Mouse (Mus musculus): ENCODE results near the gene Dnaic1.
A peak's percentile ranks its signal among the peaks of the same experiment; 100 is the strongest.

Dnaic1 gene

GRCm38 (mm10) chr4:41569411-41569885 is at the start of gene Dnaic1, which contains the start of gene Fam219a:
TSS of gene Dnaic1 (plus strand) at chr4:41569775.
TSS of gene Fam219a (minus strand) at chr4:41569538.
- peak; percentile 99 for DNase-seq

DNA sequence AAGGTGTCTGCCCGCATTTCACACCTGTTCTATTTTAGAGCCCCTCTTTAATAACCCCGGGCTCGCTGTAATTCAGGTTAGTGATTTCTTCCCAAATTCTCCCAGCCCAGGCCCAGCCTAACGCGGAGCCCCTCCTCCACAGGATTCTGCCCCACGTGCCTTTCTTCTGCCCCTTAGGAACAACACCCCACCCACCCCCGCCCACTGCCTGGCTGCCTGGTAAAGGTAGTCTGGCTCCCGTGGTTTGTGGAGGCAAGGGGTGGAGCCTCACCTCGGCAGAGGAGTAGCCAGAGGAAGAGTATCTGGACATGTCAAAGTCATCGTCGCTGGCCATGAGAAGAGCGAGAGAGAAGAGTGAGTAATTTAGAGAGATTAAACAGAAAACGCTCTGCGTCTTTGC is 48.9 kb upstream of the Dnaic1 start:
- DNase-seq = no peak

GRCm38 (mm10) chr4:41522136-41522535 is 47.4 kb upstream of the Dnaic1 start:
- DNase-seq = no peak

DNA sequence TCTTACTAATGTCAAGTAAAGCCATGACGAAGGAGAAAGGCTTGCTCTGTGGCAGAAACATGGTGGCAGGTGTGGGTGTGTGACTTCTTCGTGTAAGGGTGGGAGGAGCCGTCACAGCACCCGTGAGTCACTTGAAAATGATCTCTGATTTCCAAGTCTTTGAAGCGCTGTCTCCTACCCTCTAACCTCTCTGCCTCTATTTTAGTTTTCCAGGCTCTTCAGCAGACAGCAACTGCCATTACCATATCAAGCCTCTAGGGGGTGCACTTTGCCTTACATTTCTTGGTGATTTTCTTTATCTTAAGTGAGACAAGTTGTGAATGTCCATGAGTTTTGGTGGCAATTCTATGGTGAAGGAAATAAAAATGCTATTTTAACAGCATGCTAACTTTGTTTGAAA is 46.8 kb upstream of the Dnaic1 start:
- DNase-seq = peak in 1 of 2 experiments; percentile 41

DNA sequence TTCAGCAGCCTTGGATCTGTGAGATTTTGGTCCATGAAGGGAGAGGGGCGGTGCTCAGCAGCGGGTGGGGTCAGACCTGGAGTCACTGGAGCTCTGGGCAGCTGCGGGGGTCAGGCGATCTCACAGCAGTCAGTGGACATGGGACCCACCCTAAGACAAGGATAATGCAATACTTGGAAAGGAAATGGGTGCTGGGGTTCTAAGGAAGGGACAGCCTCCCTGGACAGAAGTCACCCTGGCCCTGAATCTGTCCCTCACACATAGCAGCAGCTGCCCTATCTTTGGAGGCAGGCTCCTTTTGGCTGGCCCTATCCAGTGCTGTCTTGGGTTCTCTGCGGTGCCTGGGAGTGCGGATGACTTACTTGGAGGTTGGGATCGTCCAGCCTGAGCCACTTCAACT is 45.7 kb upstream of the Dnaic1 start:
- no peak for DNase-seq

DNA sequence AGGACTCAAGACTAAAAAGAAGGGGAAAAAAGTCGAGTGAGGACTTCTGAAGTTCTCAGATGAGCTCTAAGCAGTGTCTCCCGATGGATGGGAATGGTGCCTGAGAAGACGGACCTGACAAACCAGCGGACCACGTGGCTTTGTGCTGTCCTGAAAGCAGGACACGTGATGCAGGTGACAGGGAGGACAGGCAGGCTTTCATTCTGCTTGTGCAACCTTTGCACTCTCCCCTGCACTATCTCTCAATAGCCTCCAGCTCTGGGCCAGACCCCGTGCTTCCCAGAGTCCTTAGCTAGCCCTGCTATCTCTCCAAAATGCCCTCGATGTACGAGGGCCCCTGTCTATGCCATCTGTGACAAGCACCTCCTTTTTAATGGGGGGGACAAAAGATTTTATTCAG is 44.7 kb upstream of the Dnaic1 start:
- no peak for DNase-seq

DNA sequence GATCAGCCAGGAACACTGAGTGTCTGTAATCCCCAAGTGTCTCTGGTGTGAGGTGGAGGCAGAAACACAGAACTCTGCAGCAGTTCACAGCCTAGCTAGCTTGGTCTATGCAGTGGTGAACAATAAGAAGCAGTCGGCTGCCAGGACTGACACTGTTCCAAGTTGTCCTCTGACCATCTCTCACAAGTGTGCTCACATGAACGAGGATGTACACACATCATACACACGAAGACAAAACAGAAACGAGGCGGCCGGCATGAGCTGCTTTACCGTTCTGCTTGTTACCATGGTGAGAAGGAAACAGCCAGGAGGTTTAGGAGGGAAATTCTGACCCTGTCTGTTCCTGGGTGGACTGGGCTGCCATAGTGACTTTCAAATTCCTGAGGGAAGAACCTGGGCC is 43.0 kb upstream of the Dnaic1 start:
- DNase-seq = no peak

DNA sequence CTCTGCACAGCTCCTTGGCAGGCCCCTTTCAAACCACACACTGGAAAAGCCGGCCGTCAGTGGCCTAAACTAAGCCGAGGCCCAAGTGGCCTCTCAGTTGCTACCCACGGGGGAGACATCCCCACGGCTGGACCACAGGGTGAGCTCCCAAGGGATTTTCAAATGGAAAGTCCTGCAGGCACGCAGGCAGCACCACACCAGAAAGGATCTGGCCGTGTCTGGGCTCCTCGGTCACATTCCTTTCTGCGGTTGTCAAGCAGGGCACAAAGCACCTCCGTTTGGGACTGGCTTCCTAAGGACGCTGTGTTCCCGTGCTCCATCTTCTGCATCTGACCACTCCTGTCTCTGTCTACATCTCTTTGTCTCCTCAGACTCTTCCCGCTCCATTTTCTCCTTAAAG is 42.5 kb upstream of the Dnaic1 start:
- DNase-seq = no peak

GRCm38 (mm10) chr4:41527996-41528395 is 41.6 kb upstream of the Dnaic1 start:
- peak in 1 of 2 experiments; percentile 44 for DNase-seq

GRCm38 (mm10) chr4:41532420-41532819 is 37.2 kb upstream of the Dnaic1 start:
- no peak for DNase-seq

GRCm38 (mm10) chr4:41534866-41535265 is 34.7 kb upstream of the Dnaic1 start:
- DNase-seq = no peak

DNA sequence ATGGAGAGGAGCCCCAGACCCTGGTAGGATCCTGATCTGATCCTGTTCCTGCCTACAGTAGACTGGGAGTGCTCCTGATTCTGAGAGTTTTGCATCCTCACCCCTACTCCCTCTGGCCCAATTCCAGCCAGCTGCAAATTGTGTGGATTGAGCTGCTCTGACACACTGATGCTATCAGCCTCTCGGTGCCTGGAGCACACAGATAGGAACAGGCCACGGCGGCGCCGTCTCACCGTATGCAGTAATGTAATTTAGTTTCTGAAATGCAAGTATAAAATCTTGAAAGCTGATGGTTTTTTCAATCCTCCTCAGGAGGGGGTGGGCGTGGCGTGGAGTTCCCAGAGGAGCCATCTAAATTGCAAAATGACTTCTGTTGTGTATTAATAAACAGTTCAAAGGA is 27.4 kb upstream of the Dnaic1 start:
- no peak for DNase-seq

DNA sequence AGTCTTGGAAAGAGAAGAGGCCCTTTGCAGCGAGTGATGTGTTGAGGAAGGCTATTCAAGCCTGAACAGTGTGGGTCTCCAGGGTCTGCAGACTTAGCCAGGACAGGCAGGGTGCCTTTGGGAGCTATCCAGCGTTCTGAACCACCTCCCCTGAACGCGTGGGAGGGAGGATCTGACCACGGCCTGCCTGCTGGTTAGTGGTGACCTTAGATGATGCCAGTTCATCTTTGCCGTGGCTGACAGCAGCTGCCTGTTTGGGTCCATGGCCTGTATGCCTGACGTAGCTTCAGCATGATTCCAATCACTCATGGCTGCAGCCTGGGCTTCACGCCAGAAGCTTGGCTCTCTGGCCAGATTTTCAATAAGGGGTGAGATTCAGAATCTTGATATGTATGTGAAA is 23.6 kb upstream of the Dnaic1 start:
- no peak for DNase-seq

DNA sequence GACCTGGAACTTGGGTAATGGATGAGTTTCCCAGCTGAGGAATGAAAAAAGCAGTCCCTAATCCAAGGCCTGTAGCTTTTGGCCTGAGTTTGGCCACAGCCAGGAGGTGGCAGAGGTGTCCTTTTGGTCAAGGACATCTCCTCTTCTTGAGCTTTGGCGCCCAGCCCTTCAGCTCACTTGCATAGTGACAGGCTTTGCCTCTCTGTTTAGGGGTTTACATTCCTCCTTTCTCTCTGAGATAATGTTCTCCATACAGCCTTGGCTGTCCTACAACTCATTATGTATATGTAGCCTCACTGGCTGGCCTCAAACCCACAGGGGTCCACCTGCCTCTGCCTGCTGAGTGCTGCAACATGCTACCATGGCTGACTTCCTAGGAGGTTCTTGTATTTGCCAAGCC is 22.5 kb upstream of the Dnaic1 start:
- no peak for DNase-seq

DNA sequence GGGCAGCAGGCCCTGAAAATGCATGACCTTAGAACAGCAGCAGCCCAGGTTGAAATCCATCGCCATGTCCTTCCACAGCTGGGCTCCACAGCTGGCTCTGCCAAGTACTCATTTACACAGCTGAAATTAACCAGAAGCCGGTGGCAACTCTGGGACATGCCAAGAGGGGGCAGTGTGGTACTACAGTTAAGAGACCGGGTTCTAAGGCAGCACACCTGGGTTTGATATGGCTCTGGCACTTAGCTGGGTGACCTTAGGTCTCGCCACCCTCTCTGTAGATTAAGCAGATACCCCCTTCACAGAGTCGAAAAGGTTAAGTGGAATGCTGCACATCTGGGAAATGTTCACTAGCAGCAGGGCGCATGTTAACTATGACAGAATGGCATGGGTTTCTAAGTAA is 17.0 kb upstream of the Dnaic1 start:
- peak; percentile 76 to 83 for DNase-seq

DNA sequence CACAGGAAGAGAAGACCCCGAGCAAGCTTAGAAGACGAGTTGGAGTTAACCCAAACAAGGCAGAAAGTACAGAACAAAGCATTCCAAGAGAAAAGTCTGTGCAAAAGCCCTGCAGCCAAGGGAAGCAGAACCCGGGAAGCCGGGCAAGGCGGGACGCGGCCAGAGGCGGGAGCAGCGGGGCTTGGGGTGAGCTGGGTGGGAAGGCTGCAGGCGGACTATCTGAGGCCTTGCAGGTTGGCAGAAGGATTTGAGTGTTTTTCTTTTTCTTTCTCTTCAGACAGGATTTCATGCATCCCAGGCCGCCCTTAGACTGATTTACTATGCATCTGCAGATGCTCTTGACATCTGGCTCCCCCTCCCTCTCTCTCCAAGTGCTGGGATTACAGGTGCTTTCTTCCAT is 16.5 kb upstream of the Dnaic1 start:
- no peak for DNase-seq

DNA sequence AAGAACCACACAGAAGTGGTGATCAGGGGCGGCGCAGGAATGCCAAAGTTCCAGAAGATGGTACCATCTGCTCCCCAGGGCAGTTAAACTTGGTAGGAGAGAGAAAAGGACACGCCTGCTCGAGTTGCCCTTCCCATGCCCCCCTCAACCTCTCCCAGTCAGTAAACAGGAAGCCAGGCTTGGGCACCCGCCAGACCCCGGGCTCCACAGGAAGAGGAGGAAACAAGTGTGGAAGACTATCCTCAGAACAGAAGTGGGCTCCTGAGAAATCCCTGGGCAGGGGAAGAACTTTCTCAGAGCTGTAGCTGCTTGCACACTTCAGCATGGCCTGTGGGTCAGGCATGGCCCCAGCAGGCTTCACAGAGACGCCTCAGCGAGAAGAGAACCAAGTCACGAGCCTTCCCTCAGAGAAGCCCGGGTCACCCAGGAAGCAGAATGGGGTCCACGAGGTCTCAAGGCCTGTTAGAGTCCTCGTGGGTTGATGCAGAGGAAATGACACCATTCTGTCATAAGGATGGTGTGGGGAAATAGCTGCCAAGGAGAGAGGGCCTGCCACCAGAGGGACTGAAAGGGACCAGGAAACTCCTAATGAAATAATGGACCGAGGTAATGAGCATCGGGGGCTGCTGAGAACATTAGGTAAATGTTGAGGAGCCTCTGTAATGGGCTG is 14.4 kb upstream of the Dnaic1 start:
- DNase-seq = peak; percentile 86 to 90

GRCm38 (mm10) chr4:41556311-41556953 is 13.1 kb upstream of the Dnaic1 start:
- DNase-seq = no peak

- no peak for DNase-seq
Measured at GRCm38 (mm10) chr4:41557092-41557491, 12.5 kb upstream of the Dnaic1 start.

DNA sequence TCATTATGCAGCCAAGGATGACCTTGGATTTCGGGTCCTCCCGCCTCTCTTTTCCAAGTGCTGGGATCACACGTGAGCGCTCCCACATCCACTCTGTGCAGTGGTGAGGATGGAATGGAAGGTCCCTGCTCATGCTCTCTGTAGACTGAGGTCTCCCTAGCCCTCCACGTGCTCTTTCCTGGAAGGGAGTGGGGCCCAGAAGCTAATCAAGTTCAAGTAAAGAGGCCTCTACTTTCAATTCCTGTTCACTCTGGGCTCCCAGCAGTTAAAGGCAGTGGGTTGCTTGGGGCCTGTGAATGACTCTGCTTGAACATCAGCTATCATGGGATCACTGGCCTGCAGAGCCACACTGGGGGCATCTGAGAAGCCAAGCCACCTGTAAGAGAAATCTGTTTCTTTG is 6.3 kb upstream of the Dnaic1 start:
- no peak for DNase-seq

- no peak for DNase-seq
Measured at GRCm38 (mm10) chr4:41566123-41566522, 3.5 kb upstream of the Dnaic1 start.

DNA sequence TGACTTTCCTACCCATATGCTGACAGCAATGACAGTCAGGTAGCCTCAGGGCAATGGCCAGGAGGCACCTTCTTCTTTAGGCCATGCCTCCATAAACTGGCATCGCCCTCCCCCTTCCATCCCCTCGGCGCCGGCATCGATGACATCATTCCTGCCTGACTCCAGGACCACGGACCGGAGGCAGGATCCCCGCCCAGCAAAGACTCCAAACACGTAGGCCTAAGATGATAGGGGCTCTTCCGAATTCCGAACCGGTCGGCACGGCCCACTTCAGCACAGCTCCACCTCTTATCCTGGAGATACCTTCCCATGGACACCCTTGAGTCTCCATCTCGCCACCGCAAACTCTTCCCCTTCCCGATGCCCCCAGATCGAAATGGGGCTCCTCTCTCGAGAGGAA is 1.3 kb upstream of the Dnaic1 start:
- DNase-seq = peak; percentile 76 to 82

GRCm38 (mm10) chr4:41568682-41569410 is 729 bp upstream of the Dnaic1 start:
- DNase-seq = peak; percentile 37 to 44

DNA sequence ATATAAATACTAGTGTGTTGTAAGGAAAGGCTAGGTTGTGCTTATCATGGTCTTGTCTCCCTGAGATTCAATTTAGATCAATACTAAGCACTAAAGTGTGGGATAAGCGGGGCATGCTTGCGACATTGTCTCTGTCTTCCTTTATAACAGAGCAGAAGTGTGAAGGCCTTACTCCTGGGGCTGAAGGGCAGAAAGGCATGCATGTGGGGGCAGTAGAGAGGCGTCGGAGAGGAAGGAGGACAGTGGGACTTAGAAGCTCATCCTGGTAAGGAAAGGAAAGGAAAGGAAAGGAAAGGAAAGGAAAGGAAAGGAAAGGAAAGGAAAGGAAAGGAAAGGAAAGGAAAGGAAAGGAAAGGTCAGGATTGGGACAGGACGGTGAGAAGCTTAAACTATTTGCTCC is 1.9 kb downstream of the Dnaic1 start:
- DNase-seq = no peak

All from lung, adult 18-20 months (tissue).